Mouse (Mus musculus) embryonic facial prominence, embryonic 14.5 days (tissue): Measurements from ENCODE around the gene Chst4. TPM values are rescaled to one million over a fixed set of nuclear protein-coding genes. Genes with fewer than 3 reads are reported as not detected.

Source experiments
- ATAC-seq: fragments of 200-750 bp; cut with Nextera tagmentation; 2 replicates; pipeline ENCODE4 v1.8.0; 2017; ENCODE audit warnings: low read depth, moderate number of reproducible peaks, moderate TSS enrichment
- DNase-seq: peaks from one replicate; pipeline ENCODE4 v3.0.0-alpha.2; 2015; ENCODE audit warnings: low spot score
- H3K27ac ChIP-seq: fragments of 300-500 bp; sonication (generic); replicated peaks from 2 replicates; pipeline ENCODE4 v1.5.1; 2014; ENCODE audit warnings: low read depth, mild to moderate bottlenecking, low read length, moderate library complexity
- H3K27me3 ChIP-seq: fragments of 300-500 bp; sonication (generic); replicated peaks from 2 replicates; pipeline ENCODE4 v1.6.1; 2014; ENCODE audit warnings: low read length; ENCODE audit not compliant: control insufficient read depth, insufficient read depth
- H3K36me3 ChIP-seq: fragments of 300-500 bp; sonication (generic); 2 replicates; pipeline ENCODE4 v1.6.1; 2014; ENCODE audit warnings: low read length, mixed read lengths; ENCODE audit not compliant: control insufficient read depth, insufficient read depth
- H3K4me1 ChIP-seq: fragments of 300-500 bp; sonication (generic); 2 replicates; pipeline ENCODE4 v1.6.1; 2014; ENCODE audit warnings: antibody characterized with exemption, low read length; ENCODE audit not compliant: control insufficient read depth, insufficient read depth
- H3K4me2 ChIP-seq: fragments of 300-500 bp; sonication (generic); 2 replicates; pipeline ENCODE4 v1.6.1; 2014; ENCODE audit warnings: low read depth, mild to moderate bottlenecking, low read length, moderate library complexity, mixed read lengths
- H3K4me3 ChIP-seq: fragments of 300-500 bp; sonication (generic); 2 replicates; pipeline ENCODE4 v1.5.1; 2014; ENCODE audit warnings: low read depth, mild to moderate bottlenecking, low read length
- H3K9ac ChIP-seq: fragments of 300-500 bp; sonication (generic); 2 replicates; pipeline ENCODE4 v1.6.1; 2014; ENCODE audit warnings: low read depth, mild to moderate bottlenecking, low read length, moderate library complexity, mixed read lengths
- H3K9me3 ChIP-seq: fragments of 300-500 bp; sonication (generic); 2 replicates; pipeline ENCODE4 v1.6.1; 2016; ENCODE audit warnings: low read length; ENCODE audit not compliant: control insufficient read depth
- WGBS: fragments of 180-500 bp; shearing (Covaris S2); extraction: QIAGEN DNeasy Blood & Tissue Kit; methylation state at CpG from one replicate; pipeline ENCODE4 v1.1.7; 2014; 5-methylcytosine and 5-hydroxymethylcytosine counted together
- polyA plus RNA-seq: library from polyadenylated mRNA; unstranded; fragments of >200 nt; fragmentation: Nextera tagmentation; extraction: Ambion mirVana; gene quantifications from 2 replicates; pipeline ENCODE4 v1.2.1, GENCODE M21; 2014

Gene Chst4
- polyA plus RNA-seq, 1 experiment from 2014 or later, result not detected

DNA sequence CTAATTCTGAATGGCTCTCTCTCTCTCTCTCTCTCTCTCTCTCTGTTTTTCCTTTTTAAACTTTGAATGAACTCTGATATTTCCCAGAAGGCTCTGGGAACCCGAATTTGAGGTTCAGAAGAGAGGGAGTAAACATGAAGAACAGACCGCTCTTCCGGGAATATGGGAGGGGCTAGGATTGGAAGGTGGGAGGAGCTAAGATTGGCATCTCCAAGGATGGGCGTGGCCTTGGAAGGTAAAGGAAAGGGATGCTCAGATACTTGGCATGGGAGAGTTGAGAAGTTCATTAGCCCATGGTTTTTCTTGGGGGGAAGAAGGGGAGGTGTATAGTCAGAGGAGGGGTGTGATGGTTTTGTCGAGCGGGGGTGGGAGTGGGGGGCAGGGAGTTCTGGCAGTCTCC is 17.5 kb downstream of the Chst4 start:
- H3K9ac ChIP-seq, result no peak overlapping the region
- no peak for ATAC-seq
- no peak overlapping the region for H3K4me2 ChIP-seq
- H3K27me3 ChIP-seq, result no peaks in the 10 kb centered on the region
- WGBS, result 56% methylated on average over 6 of the region's 6 CpGs
- H3K36me3 ChIP-seq, result no peaks in the 10 kb centered on the region
- no peaks in the 10 kb centered on the region for H3K4me1 ChIP-seq
- no peaks in the 10 kb centered on the region for H3K9me3 ChIP-seq
- no peak overlapping the region for H3K4me3 ChIP-seq
- no peak overlapping the region for H3K27ac ChIP-seq
- DNase-seq, result no peak

DNA sequence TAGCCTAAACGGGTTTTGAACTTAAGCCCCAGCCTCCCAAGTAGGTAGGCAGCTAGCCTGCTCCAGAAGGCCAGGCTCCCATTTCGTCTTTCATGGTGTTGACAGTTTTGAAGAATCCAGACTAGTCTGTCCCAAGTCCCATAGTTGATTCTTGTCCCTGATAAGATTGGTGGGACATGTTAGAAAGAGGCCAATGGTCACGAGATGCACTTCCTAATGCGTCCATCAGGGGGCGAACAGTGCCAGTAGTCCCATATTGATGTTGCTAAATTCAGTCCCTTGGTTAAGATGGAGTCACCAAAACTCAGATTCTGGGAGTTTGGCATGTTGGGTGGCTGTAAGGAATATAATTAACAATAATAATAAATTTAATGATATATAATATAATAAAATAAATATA is 28.7 kb downstream of the Chst4 start:
- H3K4me1 ChIP-seq, result no peaks in the 10 kb centered on the region
- no peak overlapping the region for H3K27ac ChIP-seq
- 39% methylated on average over 5 of the region's 5 CpGs for WGBS
- ATAC-seq (no peak), DNase-seq (no peak)
- no peaks in the 10 kb centered on the region for H3K36me3 ChIP-seq
- H3K9ac ChIP-seq, result no peak overlapping the region
- H3K9me3 ChIP-seq, result no peaks in the 10 kb centered on the region
- no peaks in the 10 kb centered on the region for H3K27me3 ChIP-seq
- H3K4me3 ChIP-seq, result no peak overlapping the region
- no peak overlapping the region for H3K4me2 ChIP-seq

DNA sequence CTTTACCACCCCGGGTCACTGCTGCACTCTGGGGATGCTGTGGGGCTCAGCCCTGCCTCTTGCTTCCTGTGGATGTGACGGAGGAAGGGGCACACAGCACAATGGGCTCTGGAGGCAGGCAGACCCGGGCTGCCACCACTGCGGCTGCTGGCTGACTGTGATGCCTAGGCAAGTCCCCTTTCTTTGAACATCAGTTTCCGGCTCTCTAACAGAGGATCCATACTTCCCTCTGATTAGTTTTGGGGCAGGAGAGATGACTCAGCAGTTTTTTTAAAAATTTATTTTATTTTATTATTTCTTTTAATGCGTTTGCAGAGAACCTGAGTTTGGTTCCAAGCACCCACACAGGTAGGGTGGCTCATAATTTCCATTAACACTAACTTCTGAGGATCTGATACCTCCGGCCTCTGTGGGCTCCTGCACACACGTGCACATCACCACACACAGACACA is 30.5 kb downstream of the Chst4 start:
- WGBS, result 72% methylated on average over 8 of the region's 8 CpGs
- H3K9ac ChIP-seq, result no peak overlapping the region
- H3K36me3 ChIP-seq, result no peaks in the 10 kb centered on the region

DNA sequence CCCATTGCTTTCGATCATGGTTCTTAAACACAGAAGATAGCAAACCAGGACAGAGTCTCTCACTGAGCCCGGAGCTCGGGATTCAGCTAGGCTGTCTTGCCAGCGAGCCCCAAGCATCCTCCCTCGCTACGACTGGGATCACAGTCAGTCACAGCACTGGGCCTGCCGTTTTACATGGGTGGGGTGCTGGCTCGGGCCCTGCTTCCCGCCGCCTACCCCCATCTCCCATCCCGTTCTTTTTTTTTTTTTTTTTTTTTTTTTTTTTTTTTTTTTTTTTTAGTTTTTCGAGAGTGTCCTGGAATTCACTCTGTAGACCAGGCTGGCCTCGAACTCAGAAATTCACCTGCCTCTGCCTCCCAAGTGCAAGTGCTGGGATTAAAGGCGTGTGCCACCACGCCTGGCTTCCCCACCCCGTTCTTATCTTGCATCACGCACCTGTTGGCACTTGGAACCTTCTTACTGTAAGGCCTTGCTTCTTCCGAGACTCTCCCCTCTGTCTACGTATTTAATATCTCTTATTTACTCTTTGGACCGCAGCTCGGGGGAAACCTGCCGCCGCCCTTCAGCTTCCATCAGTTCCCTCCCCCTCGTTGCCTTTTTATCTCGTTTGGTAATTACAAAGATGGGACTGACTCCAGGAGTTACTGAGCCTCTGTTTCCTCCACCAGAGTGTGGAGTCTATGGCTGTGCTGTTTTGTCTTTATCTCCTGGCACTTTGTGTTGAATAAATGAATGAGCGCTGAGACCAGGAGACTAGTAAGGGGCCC is 31.1 kb downstream of the Chst4 start:
- Histone ChIP-seq H3K9me3 (no peaks in the 10 kb centered on the region), H3K27ac (no peak overlapping the region), H3K9ac (no peak overlapping the region), H3K36me3 (no peaks in the 10 kb centered on the region), H3K4me2 (no peak overlapping the region), H3K4me3 (no peak overlapping the region), H3K4me1 (no peaks in the 10 kb centered on the region), H3K27me3 (no peaks in the 10 kb centered on the region)
- ATAC-seq, result no peak
- WGBS, result 85% methylated on average over 26 of the region's 26 CpGs
- no peak for DNase-seq

More for the DNA sequence above, 30.5 kb downstream of the Chst4 start:
- Histone ChIP-seq H3K4me3 (no peak overlapping the region), H3K27ac (no peak overlapping the region), H3K4me2 (no peak overlapping the region), H3K4me1 (no peaks in the 10 kb centered on the region), H3K27me3 (no peaks in the 10 kb centered on the region), H3K9me3 (no peaks in the 10 kb centered on the region)
- no peak for ATAC-seq
- DNase-seq, result no peak

DNA sequence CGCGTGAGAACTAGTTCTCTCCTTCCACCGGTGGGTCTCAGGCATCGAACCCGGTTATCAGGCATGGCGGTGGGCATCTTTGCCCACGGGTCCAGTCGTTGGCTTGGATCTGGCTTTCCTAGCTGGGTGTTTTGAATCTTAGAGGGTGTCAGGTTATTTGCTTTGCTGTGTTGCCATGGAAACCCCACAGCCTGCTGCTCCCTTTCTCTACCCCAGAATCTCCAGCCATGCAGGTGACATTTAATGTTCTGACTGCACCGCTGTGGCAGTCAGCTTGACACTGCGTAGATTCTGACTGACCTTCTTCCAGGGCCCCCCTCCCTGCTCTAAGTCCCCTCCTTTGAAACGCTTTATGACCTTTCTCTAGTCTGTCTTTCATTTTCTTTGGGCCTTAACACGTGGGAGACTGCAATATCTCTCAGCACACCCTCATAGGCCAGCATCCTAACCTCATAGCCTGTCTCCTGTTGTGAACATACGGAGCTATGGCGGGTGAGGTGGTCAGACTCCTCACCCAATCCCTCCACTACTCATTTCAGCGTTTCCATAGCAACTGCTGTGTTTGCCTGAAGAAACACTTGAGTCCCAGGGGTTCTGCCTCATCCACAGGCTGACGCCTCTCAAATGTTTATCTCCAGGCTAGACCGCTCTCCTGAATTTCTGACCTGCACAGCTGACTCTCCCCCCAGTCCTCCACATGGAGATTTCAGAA is 33.1 kb downstream of the Chst4 start:
- Histone ChIP-seq H3K36me3 (no peaks in the 10 kb centered on the region), H3K9me3 (no peaks in the 10 kb centered on the region), H3K9ac (no peak overlapping the region), H3K27me3 (no peaks in the 10 kb centered on the region), H3K27ac (no peak overlapping the region), H3K4me2 (no peak overlapping the region), H3K4me1 (no peaks in the 10 kb centered on the region), H3K4me3 (no peak overlapping the region)
- 62% methylated on average over 17 of the region's 17 CpGs for WGBS
- no peak for ATAC-seq
- no peak for DNase-seq

DNA sequence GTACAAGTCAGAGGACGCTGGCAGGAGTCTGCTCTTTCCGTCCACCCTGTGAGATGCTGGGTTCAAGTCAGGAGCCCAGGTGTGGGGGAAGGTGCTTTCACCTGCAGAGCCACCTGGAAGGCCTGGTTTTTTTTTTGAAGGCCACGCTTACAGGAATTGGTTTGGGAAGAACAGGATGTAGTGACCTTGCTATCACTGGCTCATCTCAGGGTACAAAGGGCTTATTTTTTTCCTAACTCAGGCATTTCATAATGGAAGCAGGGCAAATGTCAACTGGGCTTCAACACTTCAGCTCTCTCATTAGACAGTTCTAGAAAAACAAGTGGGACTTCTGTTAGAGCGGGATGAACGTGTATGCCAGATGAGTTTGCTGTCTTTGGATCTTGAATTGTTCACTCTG is 35.2 kb downstream of the Chst4 start:
- H3K9ac ChIP-seq, result no peak overlapping the region
- H3K27ac ChIP-seq, result no peak overlapping the region
- no peaks in the 10 kb centered on the region for H3K9me3 ChIP-seq
- ATAC-seq (no peak), DNase-seq (no peak)
- H3K36me3 ChIP-seq, result no peaks in the 10 kb centered on the region
- no peaks in the 10 kb centered on the region for H3K4me1 ChIP-seq
- no peak overlapping the region for H3K4me3 ChIP-seq
- 69% methylated on average over 5 of the region's 5 CpGs for WGBS
- no peaks in the 10 kb centered on the region for H3K27me3 ChIP-seq
- H3K4me2 ChIP-seq, result no peak overlapping the region

DNA sequence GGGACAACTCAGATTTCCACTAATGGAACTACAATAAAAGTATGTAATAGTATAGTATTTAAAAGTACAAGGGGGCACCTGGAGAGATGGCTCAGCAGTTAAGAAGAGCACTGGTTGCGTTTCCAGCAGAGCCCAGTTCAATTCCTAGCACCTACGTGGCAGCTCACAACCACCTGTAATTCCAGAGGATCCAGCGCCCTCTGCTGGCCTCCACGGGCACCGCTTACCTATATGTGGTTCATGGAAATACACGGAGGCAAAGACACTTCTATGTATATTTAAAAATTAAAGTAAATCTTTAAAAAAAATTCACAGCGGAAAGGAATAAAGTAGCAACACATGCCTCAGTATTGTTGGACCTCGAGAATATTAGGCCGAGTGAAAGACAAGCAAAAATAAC is 36.6 kb downstream of the Chst4 start:
- Histone ChIP-seq H3K9me3 (no peaks in the 10 kb centered on the region), H3K27ac (no peak overlapping the region), H3K4me1 (no peaks in the 10 kb centered on the region), H3K9ac (no peak overlapping the region), H3K36me3 (no peaks in the 10 kb centered on the region), H3K27me3 (no peaks in the 10 kb centered on the region), H3K4me2 (no peak overlapping the region), H3K4me3 (no peak overlapping the region)
- ATAC-seq, result no peak
- no peak for DNase-seq
- WGBS, result 39% methylated on average over 9 of the region's 9 CpGs

DNA sequence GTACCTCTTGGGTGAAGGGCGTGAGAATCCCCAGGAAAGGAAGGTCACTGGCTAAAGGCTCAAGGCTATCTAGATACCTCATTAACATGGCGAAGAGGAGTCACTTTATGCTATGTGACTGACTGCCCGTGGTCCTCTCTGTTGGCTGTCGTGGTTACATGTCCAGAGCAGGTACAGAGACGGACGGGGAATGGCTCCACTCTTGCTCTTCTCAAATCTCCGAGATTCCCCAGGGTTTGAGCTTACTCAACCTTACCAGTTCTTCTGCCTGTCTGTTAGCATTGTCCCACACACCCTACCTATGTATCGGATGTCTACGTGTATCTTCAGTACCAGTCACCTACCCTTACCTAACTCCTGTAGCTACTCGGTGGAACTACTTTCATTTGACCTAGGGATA is 39.6 kb downstream of the Chst4 start:
- no peak for DNase-seq
- Histone ChIP-seq H3K4me2 (no peak overlapping the region), H3K9ac (no peak overlapping the region), H3K36me3 (no peaks in the 10 kb centered on the region), H3K27me3 (no peaks in the 10 kb centered on the region), H3K27ac (no peak overlapping the region), H3K9me3 (no peaks in the 10 kb centered on the region), H3K4me1 (no peaks in the 10 kb centered on the region), H3K4me3 (no peak overlapping the region)
- WGBS, result 78% methylated on average over 10 of the region's 10 CpGs
- no peak for ATAC-seq

DNA sequence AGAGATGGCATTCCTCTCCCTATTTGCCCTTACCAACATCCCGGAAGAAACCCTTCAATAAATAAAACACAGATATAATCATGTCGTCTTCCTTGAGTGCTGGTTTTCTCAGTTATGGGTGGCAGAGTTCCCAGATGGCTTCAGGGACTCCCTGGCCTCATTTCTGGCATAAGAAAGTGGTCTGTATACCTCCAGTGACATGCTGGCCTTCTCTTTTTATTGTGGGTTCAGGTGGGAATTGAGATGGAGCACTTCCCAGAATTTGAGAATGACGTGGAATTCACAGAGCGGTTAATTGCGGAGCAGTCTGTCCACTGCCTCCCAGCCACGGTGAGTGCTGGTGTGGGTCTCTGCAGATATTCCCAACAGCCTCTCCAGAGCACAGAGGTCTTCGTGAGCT is 41.5 kb downstream of the Chst4 start:
- Histone ChIP-seq H3K27ac (no peak overlapping the region), H3K4me2 (no peak overlapping the region), H3K4me3 (no peak overlapping the region), H3K4me1 (no peaks in the 10 kb centered on the region), H3K9ac (no peak overlapping the region), H3K27me3 (no peaks in the 10 kb centered on the region), H3K9me3 (no peaks in the 10 kb centered on the region), H3K36me3 (no peaks in the 10 kb centered on the region)
- WGBS, result 71% methylated on average over 7 of the region's 7 CpGs
- no peak for ATAC-seq
- no peak for DNase-seq
